Mouse (Mus musculus) bone marrow, adult 2 months (tissue): ENCODE results near the gene Wwc1.

Source experiments
- CTCF ChIP-seq: fragments of 200-500 bp; IDR thresholded peaks from 2 replicates; pipeline ENCODE4 v1.5.1; 2011; ENCODE audit warnings: low read length, control low read depth; ENCODE audit not compliant: control insufficient read depth, insufficient read depth
- POLR2A ChIP-seq: fragments of 200-500 bp; IDR thresholded peaks from 2 replicates; pipeline ENCODE4 v1.6.1; 2011; ENCODE audit warnings: low read depth, mild to moderate bottlenecking, control low read depth, low read length, borderline replicate concordance; ENCODE audit not compliant: control insufficient read depth

DNA sequence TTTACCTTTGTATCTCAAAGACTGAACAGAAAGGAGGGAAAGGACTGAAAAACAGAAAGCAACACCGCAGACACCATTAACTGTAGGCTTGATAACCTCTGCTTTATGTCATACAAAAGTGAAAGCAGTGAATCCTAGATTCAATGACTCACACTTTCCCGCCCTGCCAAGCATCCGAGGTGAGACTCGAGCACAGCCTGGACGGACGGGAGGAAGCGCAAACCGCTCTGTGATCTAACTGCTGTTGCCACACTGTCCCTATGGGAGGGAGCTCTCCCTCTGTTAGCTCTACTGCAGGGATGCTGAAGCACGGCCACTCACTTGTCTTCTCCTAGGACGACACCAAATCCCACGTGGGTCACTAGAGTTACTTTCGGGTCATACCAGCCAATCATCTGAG, 164.0 kb downstream of the Wwc1 start:
- TF ChIP-seq CTCF (no peak), POLR2A (no peak)
